Mouse (Mus musculus): ENCODE results near the gene Fam71b. TPM values are rescaled to one million over a fixed set of nuclear protein-coding genes. Genes with fewer than 3 reads are reported as not detected.

The Fam71b gene
- polyA plus RNA-seq, 1 experiment from 2014 or later: not detected

DNA sequence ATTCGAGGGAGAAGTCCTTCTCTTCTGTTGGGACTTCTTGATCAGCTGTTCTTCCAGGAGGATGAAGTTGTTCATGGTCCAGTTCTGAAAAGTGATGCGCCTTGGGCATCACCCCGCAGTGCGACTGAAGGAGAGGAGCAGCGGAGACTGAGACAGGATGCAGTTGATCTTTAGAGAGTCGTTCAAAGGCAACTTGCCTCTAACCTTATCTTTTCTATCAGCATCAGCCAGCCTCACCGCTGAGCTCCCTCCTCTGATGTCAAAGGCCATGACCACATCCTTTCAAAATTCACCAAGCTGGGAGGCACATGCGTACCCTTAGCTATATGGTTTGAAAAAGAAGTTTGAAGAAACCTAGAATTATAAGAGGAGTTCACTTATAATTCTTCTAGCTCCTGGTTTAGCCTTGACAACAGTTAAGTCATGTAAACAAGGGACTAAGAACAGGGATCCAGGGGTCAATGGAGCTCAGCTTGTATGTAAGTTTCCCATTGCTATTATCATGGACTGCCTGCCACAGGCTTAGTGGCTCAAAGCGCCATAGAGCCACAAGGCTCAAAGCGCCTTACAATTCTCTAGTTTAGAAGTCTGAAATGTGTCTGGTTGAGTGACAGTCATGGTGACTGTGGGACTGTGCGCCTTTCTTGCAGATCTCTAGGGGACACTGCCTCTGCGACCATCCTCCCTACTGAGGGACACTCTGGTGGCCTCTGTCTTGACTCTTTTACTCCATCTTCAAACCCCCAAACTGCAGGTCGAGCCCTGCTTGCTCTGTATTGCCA, 6.8 kb upstream of the Fam71b start, which contains the start of gene Itk:
Gene Itk, minus strand, starts transcription at position 180 of the 782 bp plus-strand sequence.
- ATAC-seq: no peak
- Histone ChIP-seq H3K4me1 (replicated peaks) (no peaks in the 10 kb centered on the region), H3K27ac (no peak within 1 kb of the TSS), H3K27me3 (replicated peaks) (no peaks in the 10 kb centered on the region), H3K4me3 (replicated peaks) (no peak within 1 kb of the TSS), H3K4me2 (replicated peaks) (no peak within 1 kb of the TSS), H3K36me3 (no peaks in the 10 kb centered on the region), H3K9me3 (no peaks in the 10 kb centered on the region), H3K9ac (no peak within 1 kb of the TSS)
- 76% methylated on average over 13 of the region's 13 CpGs for WGBS

DNA sequence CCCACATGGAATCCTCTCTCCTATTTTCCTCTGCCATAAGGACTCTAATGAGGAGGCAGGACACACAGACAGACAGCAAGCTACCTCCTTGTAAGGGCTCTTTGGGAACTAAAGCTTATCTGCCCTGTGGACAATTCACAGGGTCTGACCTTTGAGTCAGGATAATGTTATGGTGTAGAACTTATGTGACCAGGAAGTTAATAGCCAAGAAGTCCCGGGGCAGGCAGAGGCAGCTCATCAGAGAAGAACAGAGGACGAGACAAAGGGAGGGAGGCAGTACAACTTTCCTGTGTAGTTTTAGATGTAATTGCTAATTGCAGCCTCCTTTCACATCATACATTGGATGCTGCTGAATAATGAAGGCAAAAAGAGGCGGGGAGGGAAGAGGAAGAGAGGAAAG, 5.7 kb upstream of the Fam71b start:
- Histone ChIP-seq H3K9ac (no peak overlapping the region), H3K36me3 (no peaks in the 10 kb centered on the region), H3K27ac (no peak overlapping the region), H3K4me1 (replicated peaks) (no peaks in the 10 kb centered on the region), H3K4me2 (replicated peaks) (no peak overlapping the region), H3K4me3 (replicated peaks) (no peak overlapping the region), H3K9me3 (no peaks in the 10 kb centered on the region), H3K27me3 (replicated peaks) (no peaks in the 10 kb centered on the region)
- 53% methylated on average over 3 of the region's 3 CpGs for WGBS
- no peak for ATAC-seq

DNA sequence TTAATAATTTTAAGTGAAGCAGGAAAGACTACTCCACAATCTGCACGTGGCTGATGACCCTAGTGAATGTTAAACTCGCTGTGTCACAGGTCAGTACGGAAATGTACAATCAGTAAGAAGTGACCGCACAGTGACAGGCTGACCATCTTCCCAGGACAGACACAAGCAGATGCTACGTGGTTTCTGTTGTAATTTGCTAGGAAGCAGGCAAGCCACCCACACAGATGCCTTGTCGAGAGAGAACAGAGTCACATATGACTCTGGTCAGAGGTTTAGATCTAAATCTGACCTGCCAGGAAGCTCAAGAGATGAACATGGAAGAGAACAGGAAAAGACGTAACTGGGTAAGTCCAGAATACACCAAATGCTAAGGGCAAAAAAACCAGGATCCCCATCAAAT, 3.5 kb upstream of the Fam71b start:
- no peak overlapping the region for H3K27ac ChIP-seq
- no peaks in the 10 kb centered on the region for H3K36me3 ChIP-seq
- H3K4me3 ChIP-seq (replicated peaks): no peak overlapping the region
- no peak for ATAC-seq
- no peak overlapping the region for H3K9ac ChIP-seq
- no peaks in the 10 kb centered on the region for H3K9me3 ChIP-seq
- H3K4me2 ChIP-seq (replicated peaks): no peak overlapping the region
- 76% methylated on average over 7 of the region's 7 CpGs for WGBS
- H3K27me3 ChIP-seq (replicated peaks): no peaks in the 10 kb centered on the region
- no peaks in the 10 kb centered on the region for H3K4me1 ChIP-seq (replicated peaks)

GRCm38 (mm10) chr11:46393413-46393812, 2.9 kb upstream of the Fam71b start:
- no peaks in the 10 kb centered on the region for H3K9me3 ChIP-seq
- H3K36me3 ChIP-seq: no peaks in the 10 kb centered on the region
- no peaks in the 10 kb centered on the region for H3K4me1 ChIP-seq (replicated peaks)
- no peak for ATAC-seq
- WGBS: 82% methylated on average over 4 of the region's 4 CpGs
- H3K4me3 ChIP-seq (replicated peaks): no peak overlapping the region
- H3K4me2 ChIP-seq (replicated peaks): no peak overlapping the region
- H3K27me3 ChIP-seq (replicated peaks): no peaks in the 10 kb centered on the region
- no peak overlapping the region for H3K27ac ChIP-seq
- no peak overlapping the region for H3K9ac ChIP-seq

DNA sequence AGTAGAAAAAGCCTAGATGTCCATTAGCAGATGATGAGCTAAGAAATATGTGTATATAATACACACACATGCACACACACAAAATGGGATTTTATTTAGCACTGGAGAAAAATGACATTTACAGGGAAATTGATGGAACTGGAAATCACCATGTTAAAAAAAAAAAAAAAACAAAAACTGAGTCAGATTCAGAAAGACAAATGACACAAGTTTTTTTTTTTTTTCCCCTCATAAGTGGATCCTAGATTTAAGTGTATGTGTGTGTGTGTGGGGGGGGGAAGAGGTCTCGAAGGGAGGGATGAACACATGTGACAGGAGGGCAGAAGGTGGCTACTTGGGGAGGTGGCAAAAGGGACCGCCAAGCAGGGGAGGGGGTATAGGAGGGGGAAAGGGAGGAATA, 1.3 kb upstream of the Fam71b start:
- no peak overlapping the region for H3K4me2 ChIP-seq (replicated peaks)
- no peak for ATAC-seq
- 95% methylated on average over 2 of the region's 2 CpGs for WGBS
- no peak overlapping the region for H3K9ac ChIP-seq
- no peaks in the 10 kb centered on the region for H3K4me1 ChIP-seq (replicated peaks)
- no peaks in the 10 kb centered on the region for H3K36me3 ChIP-seq
- H3K27me3 ChIP-seq (replicated peaks): no peaks in the 10 kb centered on the region
- no peaks in the 10 kb centered on the region for H3K9me3 ChIP-seq
- H3K27ac ChIP-seq: no peak overlapping the region
- H3K4me3 ChIP-seq (replicated peaks): no peak overlapping the region

- Histone ChIP-seq H3K4me2 (replicated peaks) (no peak overlapping the region), H3K27me3 (replicated peaks) (no peaks in the 10 kb centered on the region), H3K36me3 (no peaks in the 10 kb centered on the region), H3K9ac (no peak overlapping the region), H3K4me3 (replicated peaks) (no peak overlapping the region), H3K9me3 (no peaks in the 10 kb centered on the region), H3K27ac (no peak overlapping the region), H3K4me1 (replicated peaks) (no peaks in the 10 kb centered on the region)
- ATAC-seq: no peak
- 94% methylated on average over 2 of the region's 2 CpGs for WGBS
Measured at GRCm38 (mm10) chr11:46395698-46396097, 661 bp upstream of the Fam71b start.

- Histone ChIP-seq H3K9ac (no peak overlapping the region), H3K9me3 (no peaks in the 10 kb centered on the region), H3K27me3 (replicated peaks) (no peaks in the 10 kb centered on the region), H3K4me2 (replicated peaks) (no peak overlapping the region), H3K27ac (no peak overlapping the region), H3K4me3 (replicated peaks) (no peak overlapping the region), H3K4me1 (replicated peaks) (no peaks in the 10 kb centered on the region), H3K36me3 (no peaks in the 10 kb centered on the region)
- no peak for ATAC-seq
- 80% methylated on average over 4 of the region's 4 CpGs for WGBS
Measured at GRCm38 (mm10) chr11:46396860-46397179, 461 bp downstream of the Fam71b start.

DNA sequence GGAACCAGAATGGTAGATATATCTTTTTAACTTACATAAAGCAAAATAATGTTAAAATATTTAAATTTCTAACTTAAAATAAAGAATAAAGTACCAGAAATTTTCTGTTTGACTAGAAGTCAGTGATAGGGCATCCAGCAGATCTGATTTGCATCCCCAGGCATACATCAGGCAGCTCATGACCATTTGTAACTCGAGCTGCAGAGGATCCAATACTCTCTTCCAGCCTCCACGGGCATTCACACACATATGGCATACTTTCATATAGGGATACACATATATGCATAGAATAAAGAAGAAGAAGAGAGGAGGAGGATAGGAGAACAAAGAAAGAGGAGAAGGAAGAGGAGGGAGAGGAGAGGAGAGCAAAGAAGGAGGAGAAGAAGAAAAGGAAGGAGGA, 1.5 kb downstream of the Fam71b start:
- H3K9me3 ChIP-seq: no peaks in the 10 kb centered on the region
- 51% methylated on average over 2 of the region's 2 CpGs for WGBS
- no peak overlapping the region for H3K27ac ChIP-seq
- H3K27me3 ChIP-seq (replicated peaks): no peaks in the 10 kb centered on the region
- no peak overlapping the region for H3K9ac ChIP-seq
- H3K4me3 ChIP-seq (replicated peaks): no peak overlapping the region
- no peak for ATAC-seq
- no peak overlapping the region for H3K4me2 ChIP-seq (replicated peaks)
- H3K36me3 ChIP-seq: no peaks in the 10 kb centered on the region
- H3K4me1 ChIP-seq (replicated peaks): no peaks in the 10 kb centered on the region

DNA sequence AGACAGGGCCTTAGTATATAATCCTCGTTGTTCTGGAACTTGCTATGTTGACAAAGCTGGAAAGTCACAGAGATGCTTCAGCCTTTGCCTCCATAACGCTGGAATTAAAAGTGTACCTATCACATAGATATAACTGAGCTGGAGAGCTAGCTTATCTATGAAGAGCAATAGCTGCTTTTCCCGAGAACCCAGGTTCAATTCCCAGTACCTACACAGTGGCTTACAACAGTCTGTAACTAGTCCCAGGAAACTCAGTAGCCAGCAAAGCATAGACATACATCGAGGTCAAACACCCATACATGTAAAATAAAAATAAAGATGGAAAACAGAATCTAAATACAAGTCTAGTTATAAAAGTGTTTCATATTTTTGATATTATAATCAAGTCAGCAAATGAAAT, 2.1 kb downstream of the Fam71b start:
- Histone ChIP-seq H3K4me3 (replicated peaks) (no peak overlapping the region), H3K9ac (no peak overlapping the region), H3K27me3 (replicated peaks) (no peaks in the 10 kb centered on the region), H3K27ac (no peak overlapping the region), H3K36me3 (no peaks in the 10 kb centered on the region), H3K9me3 (no peaks in the 10 kb centered on the region), H3K4me2 (replicated peaks) (no peak overlapping the region), H3K4me1 (replicated peaks) (no peaks in the 10 kb centered on the region)
- no peak for ATAC-seq
- whole genome bisulfite sequencing: 85% methylated on average over 4 of the region's 4 CpGs

DNA sequence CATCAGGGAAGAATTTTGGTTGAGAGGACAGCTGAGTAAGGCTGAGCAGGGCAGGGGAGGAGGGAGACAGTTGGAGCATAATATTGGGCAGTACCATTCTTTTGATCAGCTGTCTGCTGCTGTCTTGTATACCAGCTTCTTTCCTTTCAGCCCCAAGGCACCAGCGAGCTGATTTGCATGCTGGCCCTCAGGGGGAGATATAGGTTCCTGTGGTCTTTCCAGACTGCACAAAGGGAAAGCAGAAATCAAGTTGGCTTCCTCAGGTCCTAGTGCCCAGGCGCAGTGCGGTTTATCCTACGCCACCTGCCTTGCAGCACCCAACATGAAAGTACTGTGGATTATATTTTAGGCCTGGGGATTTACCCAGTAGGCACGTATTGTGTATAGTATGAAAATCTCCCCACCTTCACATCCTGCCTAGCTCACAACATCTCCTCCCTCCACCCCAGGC, 2.6 kb downstream of the Fam71b start:
- H3K4me1 ChIP-seq (replicated peaks): no peaks in the 10 kb centered on the region
- ATAC-seq: no peak
- no peaks in the 10 kb centered on the region for H3K36me3 ChIP-seq
- H3K4me3 ChIP-seq (replicated peaks): no peak overlapping the region
- H3K27me3 ChIP-seq (replicated peaks): no peaks in the 10 kb centered on the region
- H3K9me3 ChIP-seq: no peaks in the 10 kb centered on the region
- no peak overlapping the region for H3K9ac ChIP-seq
- H3K27ac ChIP-seq: no peak overlapping the region
- 69% methylated on average over 5 of the region's 5 CpGs for WGBS
- H3K4me2 ChIP-seq (replicated peaks): no peak overlapping the region

- H3K27ac ChIP-seq: 0 out of 2 replicates have a peak overlapping the region, but pooled peaks have one; percentile 9
- H3K27me3 ChIP-seq (replicated peaks): no peaks in the 10 kb centered on the region
- H3K9ac ChIP-seq: no peak overlapping the region
- no peaks in the 10 kb centered on the region for H3K4me1 ChIP-seq (replicated peaks)
- peak; percentile 73 for ATAC-seq
- WGBS: 51% methylated on average over 12 of the region's 12 CpGs
- 0 out of 2 replicates have a peak overlapping the region, but pooled peaks have one; percentile 9 for H3K4me3 ChIP-seq (replicated peaks)
- H3K4me2 ChIP-seq (replicated peaks): peak overlapping the region; percentile 46
- H3K36me3 ChIP-seq: no peaks in the 10 kb centered on the region
- H3K9me3 ChIP-seq: no peaks in the 10 kb centered on the region
Measured at GRCm38 (mm10) chr11:46401555-46401954, 5.2 kb downstream of the Fam71b start.

DNA sequence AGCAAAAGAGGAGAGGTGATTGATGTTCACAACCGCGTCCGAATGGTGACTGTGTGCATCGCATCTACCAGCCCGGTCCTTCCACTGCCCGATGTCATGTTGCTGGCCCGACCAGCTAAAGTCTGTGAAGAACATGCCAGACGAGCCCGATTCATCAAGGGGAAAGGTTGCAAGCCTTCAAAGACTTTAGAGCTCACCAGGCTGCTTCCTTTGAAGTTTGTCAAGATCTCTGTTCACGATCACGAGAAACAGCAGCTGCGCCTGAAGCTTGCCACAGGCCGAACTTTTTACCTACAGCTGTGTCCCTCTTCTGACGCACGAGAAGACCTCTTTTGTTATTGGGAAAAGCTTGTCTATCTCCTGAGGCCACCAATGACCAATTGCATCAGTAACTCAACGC, 8.6 kb downstream of the Fam71b start:
- no peak for ATAC-seq
- Histone ChIP-seq H3K27me3 (replicated peaks) (no peaks in the 10 kb centered on the region), H3K4me3 (replicated peaks) (no peak overlapping the region), H3K27ac (no peak overlapping the region), H3K36me3 (no peaks in the 10 kb centered on the region), H3K9me3 (no peaks in the 10 kb centered on the region), H3K4me1 (replicated peaks) (no peaks in the 10 kb centered on the region), H3K9ac (no peak overlapping the region), H3K4me2 (replicated peaks) (no peak overlapping the region)
- WGBS: 81% methylated on average over 16 of the region's 16 CpGs

- no peak overlapping the region for H3K9ac ChIP-seq
- no peak for ATAC-seq
- H3K36me3 ChIP-seq: no peaks in the 10 kb centered on the region
- WGBS: 44% methylated on average over 10 of the region's 10 CpGs
- no peak overlapping the region for H3K4me2 ChIP-seq (replicated peaks)
- no peaks in the 10 kb centered on the region for H3K27me3 ChIP-seq (replicated peaks)
- H3K27ac ChIP-seq: no peak overlapping the region
- no peak overlapping the region for H3K4me3 ChIP-seq (replicated peaks)
- H3K4me1 ChIP-seq (replicated peaks): no peaks in the 10 kb centered on the region
- no peaks in the 10 kb centered on the region for H3K9me3 ChIP-seq
Measured at GRCm38 (mm10) chr11:46406721-46407120, 10.4 kb downstream of the Fam71b start.

All from intestine, embryonic 15.5 days (tissue).